Mouse (Mus musculus): ENCODE data around the gene B830017H08Rik. TPM values are rescaled to one million over a fixed set of nuclear protein-coding genes. Genes with fewer than 3 reads are reported as not detected.
A peak's percentile ranks its signal among the peaks of the same experiment; 100 is the strongest.

The B830017H08Rik gene
- polyA plus RNA-seq, 2 experiments = not detected

GRCm38 (mm10) chr16:17804449-17804912, 28.4 kb upstream of the B830017H08Rik start:
- Histone ChIP-seq H3K27me3 (ENCODE audit: control insufficient read depth, insufficient read depth, low read length) (peaks cover 91% of the 10 kb centered on the region), H3K4me3 (ENCODE audit: insufficient read depth in 1 of 2, low read depth in 2 of 2, low read length in 2 of 2) (peak overlapping the region in 1 of 2 experiments; percentile 25; a peak in 2 of 4 replicates), H3K4me2 (ENCODE audit: low read depth) (peak overlapping the region; percentile 60), H3K27ac (no peak overlapping the region), H3K9ac (replicated peaks) (no peak overlapping the region; the same call in 1 of the 2 replicates), H3K36me3 (replicated peaks; ENCODE audit: control insufficient read depth, insufficient read depth, low read depth) (no peaks in the 10 kb centered on the region), H3K4me1 (replicated peaks; ENCODE audit: control insufficient read depth in 2 of 2, insufficient read depth in 2 of 2, low read length in 1 of 2) (no peaks in the 10 kb centered on the region), H3K9me3 (ENCODE audit: control insufficient read depth, low read length) (no peaks in the 10 kb centered on the region)
- TF ChIP-seq EP300 (IDR thresholded peaks at IDR 0.05; ENCODE audit: low read depth) (no peak), CTCF (IDR thresholded peaks at IDR 0.05; ENCODE audit: low read depth) (no peak)
- ATAC-seq (ENCODE audit: insufficient read depth) = no peak; the same call in 1 of the 2 replicates
- WGBS (ENCODE audit: insufficient replicate concordance) = 3% methylated on average over 33 of the region's 33 CpGs
- DNase-seq (ENCODE audit: low read depth in 3 of 3, low spot score in 3 of 3) = no peak

- H3K4me3 ChIP-seq (ENCODE audit: insufficient read depth in 1 of 2, low read depth in 2 of 2, low read length in 2 of 2) = peak overlapping the region in 1 of 2 experiments; percentile 25; a peak in 2 of 4 replicates
Observed at GRCm38 (mm10) chr16:17804982-17805381, 27.9 kb upstream of the B830017H08Rik start.

GRCm38 (mm10) chr16:17806581-17807191, 26.2 kb upstream of the B830017H08Rik start:
- peak; percentile 6; the same call in 1 of the 2 replicates for ATAC-seq (ENCODE audit: insufficient read depth)
- Histone ChIP-seq H3K4me1 (replicated peaks; ENCODE audit: control insufficient read depth in 2 of 2, insufficient read depth in 2 of 2, low read length in 1 of 2) (no peaks in the 10 kb centered on the region), H3K4me2 (ENCODE audit: low read depth) (peak overlapping the region; percentile 69), H3K27me3 (ENCODE audit: control insufficient read depth, insufficient read depth, low read length) (peaks cover 78% of the 10 kb centered on the region), H3K27ac (no peak overlapping the region), H3K9me3 (ENCODE audit: control insufficient read depth, low read length) (no peaks in the 10 kb centered on the region), H3K9ac (replicated peaks) (no peak overlapping the region), H3K36me3 (replicated peaks; ENCODE audit: control insufficient read depth, insufficient read depth, low read depth) (no peaks in the 10 kb centered on the region), H3K4me3 (ENCODE audit: insufficient read depth in 1 of 2, low read depth in 2 of 2, low read length in 2 of 2) (peak overlapping the region in 1 of 2 experiments; percentile 47; a peak in 2 of 4 replicates)
- no peak for DNase-seq (ENCODE audit: low read depth in 3 of 3, low spot score in 3 of 3)
- WGBS (ENCODE audit: insufficient replicate concordance) = 4% methylated on average over 50 of the region's 50 CpGs
- no peak for TF ChIP-seq CTCF (IDR thresholded peaks at IDR 0.05; ENCODE audit: low read depth)

More at GRCm38 (mm10) chr16:17804982-17805381, 27.9 kb upstream of the B830017H08Rik start:
- no peaks in the 10 kb centered on the region for H3K4me1 ChIP-seq (replicated peaks; ENCODE audit: control insufficient read depth in 2 of 2, insufficient read depth in 2 of 2, low read length in 1 of 2)
- H3K36me3 ChIP-seq (replicated peaks; ENCODE audit: control insufficient read depth, insufficient read depth, low read depth) = no peaks in the 10 kb centered on the region
- TF ChIP-seq EP300 (IDR thresholded peaks at IDR 0.05; ENCODE audit: low read depth) (no peak), CTCF (IDR thresholded peaks at IDR 0.05; ENCODE audit: low read depth) (no peak)
- H3K9ac ChIP-seq (replicated peaks) = no peak overlapping the region
- DNase-seq (ENCODE audit: low read depth in 3 of 3, low spot score in 3 of 3) (no peak), ATAC-seq (ENCODE audit: insufficient read depth) (no peak)
- 12% methylated on average over 7 of the region's 7 CpGs for WGBS (ENCODE audit: insufficient replicate concordance)
- H3K27ac ChIP-seq = no peak overlapping the region
- H3K4me2 ChIP-seq (ENCODE audit: low read depth) = peak overlapping the region; percentile 60
- H3K27me3 ChIP-seq (ENCODE audit: control insufficient read depth, insufficient read depth, low read length) = peaks cover 91% of the 10 kb centered on the region
- no peaks in the 10 kb centered on the region for H3K9me3 ChIP-seq (ENCODE audit: control insufficient read depth, low read length)

GRCm38 (mm10) chr16:17807192-17808009, 25.5 kb upstream of the B830017H08Rik start:
- Histone ChIP-seq H3K27ac (no peak overlapping the region), H3K4me2 (ENCODE audit: low read depth) (peak overlapping the region; percentile 69), H3K9ac (replicated peaks) (no peak overlapping the region), H3K4me3 (ENCODE audit: insufficient read depth in 1 of 2, low read depth in 2 of 2, low read length in 2 of 2) (peak overlapping the region; percentile 21 to 47; a peak in 3 of 4 replicates), H3K27me3 (ENCODE audit: control insufficient read depth, insufficient read depth, low read length) (peaks cover 71% of the 10 kb centered on the region), H3K36me3 (replicated peaks; ENCODE audit: control insufficient read depth, insufficient read depth, low read depth) (no peaks in the 10 kb centered on the region), H3K9me3 (ENCODE audit: control insufficient read depth, low read length) (no peaks in the 10 kb centered on the region), H3K4me1 (replicated peaks; ENCODE audit: control insufficient read depth in 2 of 2, insufficient read depth in 2 of 2, low read length in 1 of 2) (no peaks in the 10 kb centered on the region)
- ATAC-seq (ENCODE audit: insufficient read depth) (peak; percentile 75), DNase-seq (ENCODE audit: low read depth in 3 of 3, low spot score in 3 of 3) (peak; percentile 41 to 51 (median 49))
- TF ChIP-seq EP300 (IDR thresholded peaks at IDR 0.05; ENCODE audit: low read depth) (no peak), CTCF (IDR thresholded peaks at IDR 0.05; ENCODE audit: low read depth) (no peak)
- WGBS (ENCODE audit: insufficient replicate concordance) = 2% methylated on average over 73 of the region's 73 CpGs

GRCm38 (mm10) chr16:17809125-17809524, 23.8 kb upstream of the B830017H08Rik start:
- ATAC-seq (ENCODE audit: insufficient read depth) = no peak

More at GRCm38 (mm10) chr16:17809125-17809524, 23.8 kb upstream of the B830017H08Rik start:
- Histone ChIP-seq H3K9ac (replicated peaks) (no peak overlapping the region), H3K4me3 (ENCODE audit: insufficient read depth in 1 of 2, low read depth in 2 of 2, low read length in 2 of 2) (no peak overlapping the region), H3K4me1 (replicated peaks; ENCODE audit: control insufficient read depth in 2 of 2, insufficient read depth in 2 of 2, low read length in 1 of 2) (no peaks in the 10 kb centered on the region), H3K27me3 (ENCODE audit: control insufficient read depth, insufficient read depth, low read length) (peaks cover 56% of the 10 kb centered on the region), H3K9me3 (ENCODE audit: control insufficient read depth, low read length) (no peaks in the 10 kb centered on the region), H3K4me2 (ENCODE audit: low read depth) (no peak overlapping the region), H3K27ac (no peak overlapping the region), H3K36me3 (replicated peaks; ENCODE audit: control insufficient read depth, insufficient read depth, low read depth) (no peaks in the 10 kb centered on the region)
- DNase-seq (ENCODE audit: low read depth in 3 of 3, low spot score in 3 of 3) = no peak
- no peak for TF ChIP-seq EP300 (IDR thresholded peaks at IDR 0.05; ENCODE audit: low read depth)
- TF ChIP-seq CTCF (IDR thresholded peaks at IDR 0.05; ENCODE audit: low read depth) = no peak
- 54% methylated on average over 4 of the region's 4 CpGs for WGBS (ENCODE audit: insufficient replicate concordance)

All from liver, embryonic 14.5 days (tissue).